ENCODE assay signal across 37 mouse cellular contexts in the genomic region with DNA sequence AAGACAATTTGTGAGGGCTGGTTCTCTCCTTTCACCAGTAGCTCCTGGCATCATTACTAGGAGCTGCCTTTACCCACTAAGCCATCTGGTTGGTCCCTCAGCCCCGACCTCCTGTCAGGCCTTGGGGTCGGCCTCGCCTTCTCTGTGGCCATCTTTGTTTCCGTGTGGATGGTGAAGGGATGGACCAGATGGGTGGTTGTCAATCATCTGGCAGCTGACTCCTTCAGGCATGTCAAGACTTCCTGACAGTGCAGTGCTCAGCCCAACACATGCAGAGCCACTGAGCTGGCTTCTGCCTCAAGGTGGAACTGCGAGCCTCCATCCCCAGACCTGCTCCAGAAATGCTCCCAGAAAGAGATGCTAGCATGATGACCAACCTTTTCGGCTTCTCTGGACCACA. TPM values are rescaled to one million over a fixed set of nuclear protein-coding genes. Genes with fewer than 3 reads are reported as not detected.
"Had no signal": no experiment of that assay in that cellular context is flagged by ENCODE, and none has a peak within 500 bp of the region (broad histone marks: within the 10 kb centered on the region; RNA-seq: fewer than 3 reads in every experiment).

No protein-coding gene starts in this region.

- H3K27ac ChIP-seq: limb, embryonic 10.5 days; limb, embryonic 12.5 days; limb, embryonic 13.5 days; limb, embryonic 15.5 days; liver, embryonic 12.5 days; liver, embryonic 13.5 days; liver, embryonic 14.5 days; liver, embryonic 15.5 days; lung, embryonic 15.5 days; macrophage; midbrain, embryonic 10.5 days; midbrain, embryonic 12.5 days; midbrain, embryonic 13.5 days; midbrain, embryonic 15.5 days; neural tube, embryonic 12.5 days had no signal

- ATAC-seq: liver, embryonic 12.5 days; liver, postnatal 0 days; lung, postnatal 0 days; midbrain, embryonic 13.5 days; midbrain, embryonic 15.5 days; midbrain, embryonic 16.5 days had no signal

- H3K4me2 ChIP-seq: limb, embryonic 12.5 days; limb, embryonic 13.5 days; limb, embryonic 15.5 days; liver, embryonic 11.5 days; liver, embryonic 12.5 days; liver, embryonic 13.5 days; liver, embryonic 15.5 days; lung, embryonic 14.5 days; lung, embryonic 15.5 days; midbrain, embryonic 11.5 days; midbrain, embryonic 12.5 days; midbrain, embryonic 13.5 days; midbrain, embryonic 15.5 days; neural tube, embryonic 12.5 days had no signal

- H3K36me3 ChIP-seq: limb, embryonic 12.5 days; liver, embryonic 13.5 days; liver, embryonic 15.5 days; midbrain, embryonic 12.5 days; midbrain, embryonic 13.5 days; midbrain, embryonic 15.5 days; neural tube, embryonic 12.5 days had no signal

- H3K9ac ChIP-seq: limb, embryonic 12.5 days; limb, embryonic 13.5 days; limb, embryonic 15.5 days; liver, embryonic 12.5 days; liver, embryonic 13.5 days; liver, embryonic 14.5 days; liver, embryonic 15.5 days; liver, postnatal 0 days; lung, embryonic 14.5 days; lung, embryonic 15.5 days; midbrain, embryonic 12.5 days; midbrain, embryonic 13.5 days; midbrain, embryonic 15.5 days; neural tube, embryonic 12.5 days had no signal

- H3K27me3 ChIP-seq: limb, embryonic 12.5 days; limb, embryonic 13.5 days; limb, embryonic 15.5 days; liver, embryonic 12.5 days; liver, embryonic 13.5 days; liver, embryonic 15.5 days; lung, embryonic 15.5 days; midbrain, embryonic 12.5 days; midbrain, embryonic 13.5 days; midbrain, embryonic 15.5 days; neural tube, embryonic 12.5 days had no signal

- H3K4me1 ChIP-seq: liver, embryonic 12.5 days; liver, embryonic 13.5 days; liver, embryonic 15.5 days; midbrain, embryonic 12.5 days; midbrain, embryonic 13.5 days; midbrain, embryonic 15.5 days; neural tube, embryonic 12.5 days had no signal

- H3K9me3 ChIP-seq: limb, embryonic 13.5 days; limb, embryonic 15.5 days; liver, embryonic 12.5 days; liver, embryonic 13.5 days; liver, embryonic 15.5 days; lung, embryonic 15.5 days; midbrain, embryonic 12.5 days; midbrain, embryonic 13.5 days; midbrain, embryonic 15.5 days; neural tube, embryonic 12.5 days had no signal

- H3K4me3 ChIP-seq: limb, embryonic 10.5 days; limb, embryonic 12.5 days; limb, embryonic 13.5 days; limb, embryonic 15.5 days; liver, embryonic 12.5 days; liver, embryonic 13.5 days; liver, embryonic 15.5 days; lung, embryonic 15.5 days; megakaryocyte, embryonic 14.5 days; midbrain, embryonic 10.5 days; midbrain, embryonic 12.5 days; midbrain, embryonic 13.5 days; midbrain, embryonic 15.5 days; neural tube, embryonic 12.5 days had no signal

- DNase-seq: left cerebral cortex, postnatal 4 days; liver; liver, embryonic 13.5 days; liver, postnatal 0 days; lung, adult 18-20 months; lung, adult 2 months; lung, embryonic 14.5 days; lung, postnatal 10 days; lung, postnatal 14 days; lung, postnatal 36 days; lung, postnatal 4 days; midbrain, embryonic 14.5 days had no signal

RNA-seq across cellular contexts. Expression of a gene that starts 18.9 kb away (rescaled TPM):
- total RNA-seq: megakaryocyte progenitor cell, adult 5-6 weeks; megakaryocyte-erythroid progenitor cell, adult 5-6 weeks had no signal

RNA-seq across cellular contexts. Expression of a gene that starts 53.3 kb away (rescaled TPM):
- total RNA-seq: megakaryocyte progenitor cell, adult 5-6 weeks; megakaryocyte, adult 5-6 weeks; megakaryocyte-erythroid progenitor cell, adult 5-6 weeks; monocyte, adult 5-6 weeks had no signal
- polyA plus RNA-seq: limb, embryonic 11.5 days; limb, embryonic 12.5 days; macrophage; midbrain, embryonic 11.5 days; midbrain, embryonic 12.5 days; midbrain, embryonic 13.5 days; midbrain, embryonic 14.5 days; neural tube, embryonic 11.5 days; neural tube, embryonic 12.5 days had no signal
